Mouse (Mus musculus) stomach, postnatal 0 days (tissue): ENCODE measurements around the gene 1700056E22Rik. TPM values are rescaled to one million over a fixed set of nuclear protein-coding genes. Genes with fewer than 3 reads are reported as not detected.
A peak's percentile ranks its signal among the peaks of the same experiment; 100 is the strongest.

Experiments
- ATAC-seq: fragments of 200-750 bp; cut with Nextera tagmentation; 2 replicates; pipeline ENCODE4 v1.8.0; 2017; ENCODE audit not compliant: low FRiP score, low TSS enrichment
- DNase-seq: peaks from one replicate; pipeline ENCODE4 v3.0.0-alpha.2; 2016; ENCODE audit warnings: low spot score
- H3K27ac ChIP-seq: fragments of 300-500 bp; sonication (generic); replicated peaks from 2 replicates; pipeline ENCODE4 v1.5.1; 2014; ENCODE audit warnings: mild to moderate bottlenecking, control low read depth
- H3K27me3 ChIP-seq: fragments of 300-500 bp; sonication (generic); 2 replicates; pipeline ENCODE4 v1.6.1; 2014; ENCODE audit warnings: low read length; ENCODE audit not compliant: control insufficient read depth, insufficient read depth
- H3K36me3 ChIP-seq: fragments of 300-500 bp; sonication (generic); 2 replicates; pipeline ENCODE4 v1.6.1; 2014; ENCODE audit warnings: low read length, mixed read lengths; ENCODE audit not compliant: control insufficient read depth, insufficient read depth
- H3K4me1 ChIP-seq: fragments of 300-500 bp; sonication (generic); replicated peaks from 2 replicates; pipeline ENCODE4 v1.6.1; 2014; ENCODE audit warnings: antibody characterized with exemption; ENCODE audit not compliant: control insufficient read depth, insufficient read depth
- H3K4me2 ChIP-seq: fragments of 300-500 bp; sonication (generic); replicated peaks from 2 replicates; pipeline ENCODE4 v1.6.1; 2014; ENCODE audit warnings: low read depth, mild to moderate bottlenecking, control low read depth, moderate library complexity
- H3K4me3 ChIP-seq: fragments of 300-500 bp; sonication (generic); 2 replicates; pipeline ENCODE4 v1.5.1; 2014; ENCODE audit warnings: low read depth, low read length, control low read depth
- H3K9ac ChIP-seq: fragments of 300-500 bp; sonication (generic); 2 replicates; pipeline ENCODE4 v1.6.1; 2014; ENCODE audit warnings: mild to moderate bottlenecking, low read length, control low read depth, mixed read lengths
- H3K9me3 ChIP-seq: fragments of 300-500 bp; sonication (generic); 2 replicates; pipeline ENCODE4 v1.6.1; 2016; ENCODE audit warnings: low read length; ENCODE audit not compliant: control insufficient read depth
- CTCF ChIP-seq: IDR thresholded peaks from 2 replicates; pipeline ENCODE4 v1.5.1; 2016; ENCODE audit warnings: antibody characterized with exemption, low read depth, mild to moderate bottlenecking, moderate library complexity
- EP300 ChIP-seq: optimal IDR thresholded peaks from 2 replicates; pipeline ENCODE3; 2016; ENCODE audit warnings: antibody characterized with exemption
- WGBS: fragments of 180-500 bp; shearing (Covaris S2); extraction: QIAGEN DNeasy Blood & Tissue Kit; methylation state at CpG from one replicate; pipeline ENCODE4 v1.1.7; 2014; 5-methylcytosine and 5-hydroxymethylcytosine counted together
- polyA plus RNA-seq: library from polyadenylated mRNA; unstranded; fragments of >200 nt; fragmentation: Nextera tagmentation; extraction: Ambion mirVana; gene quantifications from 2 replicates; pipeline ENCODE4 v1.2.1, GENCODE M21; 2015

The 1700056E22Rik gene
- polyA plus RNA-seq, 1 experiment from 2014 or later: 1.6 TPM

DNA sequence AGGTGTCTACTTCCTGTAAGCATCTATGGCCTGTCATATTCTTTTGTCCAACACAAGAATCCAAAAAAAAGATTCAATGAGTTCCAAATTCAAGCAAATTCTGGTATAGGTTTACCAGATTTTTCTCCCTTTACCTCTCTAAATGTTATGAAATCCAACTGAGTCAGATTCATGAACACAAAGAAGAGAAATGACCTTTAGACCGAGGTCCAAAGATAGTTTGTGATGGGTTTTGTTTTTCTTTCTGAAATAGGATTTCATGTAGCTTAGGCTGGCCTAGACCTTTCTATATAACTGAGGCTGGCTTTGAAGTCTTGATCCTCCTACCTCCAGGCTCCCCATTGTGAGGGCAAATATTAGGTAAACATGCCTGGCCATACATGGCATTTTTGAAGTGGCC lies 27.8 kb upstream of the 1700056E22Rik start:
- no peaks in the 10 kb centered on the region for H3K36me3 ChIP-seq

DNA sequence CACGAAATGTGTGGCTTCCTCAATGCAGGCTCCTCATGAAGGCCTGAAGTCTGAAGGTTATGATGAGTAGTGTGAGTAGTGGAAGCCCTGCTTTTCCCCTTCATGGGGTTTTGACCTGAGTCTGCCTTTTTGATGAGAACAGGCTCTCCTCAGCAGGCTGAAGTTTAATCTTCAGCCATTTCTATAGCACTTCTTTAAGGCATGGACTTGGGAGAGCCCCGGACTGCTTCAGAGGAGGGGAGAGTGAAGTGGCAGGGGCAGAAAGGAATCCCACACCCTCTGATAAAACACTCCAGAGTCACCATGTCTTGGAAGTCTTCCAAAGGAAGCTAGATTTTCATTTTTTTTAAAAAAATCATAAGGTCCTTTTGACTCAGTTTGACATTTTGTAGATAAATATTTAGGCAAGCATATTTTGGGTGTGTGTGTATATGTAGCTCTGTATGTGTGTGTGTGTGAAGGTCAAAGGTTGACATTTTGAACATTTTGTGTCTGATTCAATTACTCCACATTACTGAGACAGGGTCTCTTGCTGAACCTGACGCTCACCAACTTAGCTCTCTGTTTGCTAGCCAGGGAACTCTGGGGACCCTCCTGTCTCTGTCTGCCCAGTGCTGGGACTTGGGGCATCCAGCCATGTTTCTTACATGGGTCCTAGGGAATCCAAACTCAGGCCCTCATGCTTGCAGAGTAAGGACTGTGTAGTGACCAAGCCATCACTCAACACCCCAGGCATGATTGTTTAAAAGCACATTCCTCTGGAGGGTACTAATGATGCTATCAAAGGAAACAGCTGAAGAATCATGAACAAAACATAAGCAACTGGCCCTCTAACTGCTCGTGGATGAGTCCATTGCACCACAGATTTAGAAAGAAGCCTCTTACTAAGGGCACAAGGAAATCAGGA lies 27.0 kb upstream of the 1700056E22Rik start:
- Histone ChIP-seq H3K9ac (no peak overlapping the region), H3K36me3 (no peaks in the 10 kb centered on the region), H3K27ac (peak overlapping the region; percentile 73), H3K4me1 (peaks cover 6% of the 10 kb centered on the region; the same call in 1 of the 2 replicates), H3K9me3 (no peaks in the 10 kb centered on the region), H3K4me3 (no peak overlapping the region), H3K27me3 (no peaks in the 10 kb centered on the region), H3K4me2 (no peak overlapping the region)
- peak; percentile 38 for ATAC-seq
- TF ChIP-seq CTCF (no peak), EP300 (no peak)
- no peak for DNase-seq
- WGBS: 35% methylated on average over 4 of the region's 4 CpGs

More for the DNA sequence above, 27.8 kb upstream of the 1700056E22Rik start:
- H3K9me3 ChIP-seq: no peaks in the 10 kb centered on the region
- H3K4me2 ChIP-seq: no peak overlapping the region
- no peak for ATAC-seq
- DNase-seq: no peak
- no peak for TF ChIP-seq EP300
- TF ChIP-seq CTCF: no peak
- no peaks in the 10 kb centered on the region for H3K27me3 ChIP-seq
- no peak overlapping the region for H3K4me3 ChIP-seq
- H3K9ac ChIP-seq: no peak overlapping the region
- H3K27ac ChIP-seq: no peak overlapping the region
- 48% methylated on average over 1 of the region's 1 CpGs for WGBS
- H3K4me1 ChIP-seq: peaks cover 9% of the 10 kb centered on the region; the same call in 1 of the 2 replicates

DNA sequence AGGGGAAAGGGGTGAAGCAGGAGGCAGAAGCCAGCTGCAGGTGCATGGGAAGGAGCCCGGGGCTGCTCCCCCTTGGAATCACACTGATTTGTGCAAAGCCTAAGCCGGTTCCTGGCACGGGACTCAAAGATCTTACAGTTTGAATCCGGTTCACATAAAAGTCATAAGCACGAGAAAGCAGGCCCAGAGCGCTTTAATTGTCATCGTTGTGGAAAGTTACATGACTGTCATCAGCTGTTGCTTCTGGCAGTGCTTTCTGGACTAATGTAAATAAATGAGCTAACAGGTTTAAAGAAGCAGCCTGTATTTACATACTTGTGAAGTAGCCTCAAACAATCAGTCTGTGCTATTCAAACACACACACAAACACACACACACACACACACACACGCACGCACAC lies 26.3 kb upstream of the 1700056E22Rik start:
- H3K36me3 ChIP-seq: no peaks in the 10 kb centered on the region
- H3K4me1 ChIP-seq: peaks cover 6% of the 10 kb centered on the region; the same call in 1 of the 2 replicates
- no peak overlapping the region for H3K4me2 ChIP-seq
- WGBS: 18% methylated on average over 9 of the region's 9 CpGs
- H3K27me3 ChIP-seq: no peaks in the 10 kb centered on the region
- TF ChIP-seq EP300: peak; percentile 40
- no peak for TF ChIP-seq CTCF
- ATAC-seq: peak; percentile 87
- DNase-seq: peak; percentile 53
- H3K27ac ChIP-seq: peak overlapping the region; percentile 78
- H3K9ac ChIP-seq: no peak overlapping the region
- no peak overlapping the region for H3K4me3 ChIP-seq
- no peaks in the 10 kb centered on the region for H3K9me3 ChIP-seq

DNA sequence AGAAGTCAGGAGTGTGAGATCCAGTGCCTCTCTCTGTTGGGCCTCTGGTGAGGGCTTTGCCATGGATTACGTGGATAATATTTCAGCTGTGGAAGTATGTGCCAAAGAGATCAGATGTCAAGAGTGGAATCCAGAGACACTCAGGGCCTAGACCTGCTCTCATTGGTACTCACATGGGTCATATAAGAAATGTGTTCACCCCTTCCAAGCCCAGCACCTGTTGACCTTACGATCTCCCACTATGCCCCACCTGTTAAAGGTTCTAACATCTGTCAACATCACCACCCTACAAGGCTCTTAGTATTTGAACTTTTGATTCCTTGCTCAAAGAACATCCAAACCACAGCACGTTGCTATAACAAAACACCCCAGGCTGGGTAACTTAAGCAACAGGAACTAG lies 25.7 kb upstream of the 1700056E22Rik start:
- WGBS: 62% methylated on average over 3 of the region's 3 CpGs
- TF ChIP-seq EP300: no peak
- Histone ChIP-seq H3K9ac (no peak overlapping the region), H3K27ac (peak overlapping the region; percentile 78), H3K27me3 (no peaks in the 10 kb centered on the region), H3K4me1 (peaks cover 6% of the 10 kb centered on the region; the same call in 1 of the 2 replicates), H3K4me3 (no peak overlapping the region), H3K4me2 (no peak overlapping the region), H3K36me3 (no peaks in the 10 kb centered on the region), H3K9me3 (no peaks in the 10 kb centered on the region)
- DNase-seq: no peak
- no peak for ATAC-seq

DNA sequence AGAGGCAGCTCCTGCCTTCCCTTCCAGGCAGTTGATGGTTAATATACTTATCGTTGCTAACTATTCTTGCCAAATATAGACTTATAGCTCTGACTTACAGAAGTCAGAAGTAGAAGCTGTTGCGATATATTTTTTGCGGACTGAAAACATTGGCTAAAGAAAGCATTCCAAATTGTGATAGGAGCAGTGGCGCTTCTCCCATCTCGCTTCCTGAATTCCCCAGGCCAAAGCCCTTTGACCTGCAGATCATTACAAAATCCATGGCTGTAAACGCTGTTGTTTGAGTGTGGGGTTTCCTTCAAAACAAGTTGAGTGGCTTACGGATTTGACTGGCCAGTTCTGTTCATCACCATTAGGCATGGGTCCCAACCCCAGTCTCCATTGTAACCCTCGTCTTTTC lies 24.1 kb upstream of the 1700056E22Rik start:
- no peak for TF ChIP-seq CTCF
- TF ChIP-seq EP300: no peak
- no peak overlapping the region for H3K4me2 ChIP-seq

DNA sequence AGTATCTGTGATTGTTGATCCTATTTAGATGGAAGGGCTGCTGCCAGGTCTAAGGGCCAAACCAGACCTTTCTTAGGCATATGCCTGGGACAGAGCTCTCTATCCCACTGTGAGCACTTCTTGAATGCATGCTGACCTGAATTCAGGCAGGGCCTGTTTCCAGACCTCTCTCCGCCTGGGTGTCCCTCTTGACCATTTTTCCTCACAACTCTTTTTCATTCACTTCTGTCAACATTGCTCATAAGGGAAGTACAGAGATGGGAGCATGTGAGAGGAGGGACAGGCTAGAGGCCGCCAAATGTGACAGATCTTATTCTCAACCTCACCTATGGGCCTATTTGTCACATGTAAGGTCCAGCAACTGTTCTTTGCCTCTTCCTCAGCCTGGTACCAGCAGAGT lies 20.1 kb upstream of the 1700056E22Rik start:
- ATAC-seq: no peak
- H3K4me3 ChIP-seq: no peak overlapping the region
- no peak overlapping the region for H3K27ac ChIP-seq
- TF ChIP-seq EP300: no peak
- TF ChIP-seq CTCF: no peak
- H3K27me3 ChIP-seq: no peaks in the 10 kb centered on the region
- H3K4me1 ChIP-seq: no peaks in the 10 kb centered on the region; the same call in 1 of the 2 replicates
- DNase-seq: no peak
- no peaks in the 10 kb centered on the region for H3K9me3 ChIP-seq
- WGBS: 78% methylated on average over 2 of the region's 2 CpGs
- H3K9ac ChIP-seq: no peak overlapping the region
- no peaks in the 10 kb centered on the region for H3K36me3 ChIP-seq
- no peak overlapping the region for H3K4me2 ChIP-seq

More for the DNA sequence above, 24.1 kb upstream of the 1700056E22Rik start:
- Histone ChIP-seq H3K36me3 (no peaks in the 10 kb centered on the region), H3K4me1 (peaks cover 6% of the 10 kb centered on the region), H3K9me3 (no peaks in the 10 kb centered on the region), H3K27ac (peak overlapping the region; percentile 13; the same call in 1 of the 2 replicates), H3K27me3 (no peaks in the 10 kb centered on the region), H3K9ac (no peak overlapping the region), H3K4me3 (no peak overlapping the region)
- WGBS: 56% methylated on average over 8 of the region's 8 CpGs
- ATAC-seq (no peak), DNase-seq (no peak)
